Mouse (Mus musculus) limb, embryonic 10.5 days (tissue): ENCODE measurements around the gene Spsb1. TPM values are rescaled to one million over a fixed set of nuclear protein-coding genes. Genes with fewer than 3 reads are reported as not detected.
A peak's percentile ranks its signal among the peaks of the same experiment; 100 is the strongest.

ENCODE experiments used
- DNase-seq: peaks from one replicate; pipeline ENCODE4 v3.0.0-alpha.2; 2017; ENCODE audit warnings: low spot score
- H3K27ac ChIP-seq: fragments of 300-500 bp; sonication (generic); 2 replicates; pipeline ENCODE4 v1.5.1; 2016; ENCODE audit warnings: mild to moderate bottlenecking
- H3K27me3 ChIP-seq: fragments of 300-500 bp; sonication (generic); 2 replicates; pipeline ENCODE4 v1.6.1; 2016; ENCODE audit warnings: low read depth, mild to moderate bottlenecking; ENCODE audit not compliant: poor library complexity, severe bottlenecking
- H3K36me3 ChIP-seq: fragments of 300-500 bp; sonication (generic); 2 replicates; pipeline ENCODE4 v1.6.1; 2016; ENCODE audit warnings: mild to moderate bottlenecking, moderate library complexity
- H3K4me1 ChIP-seq: fragments of 300-500 bp; sonication (generic); 2 replicates; pipeline ENCODE4 v1.6.1; 2016
- H3K4me3 ChIP-seq: fragments of 300-500 bp; sonication (generic); 2 replicates; pipeline ENCODE4 v1.5.1; 2016; ENCODE audit warnings: mild to moderate bottlenecking, moderate library complexity
- H3K9me3 ChIP-seq: fragments of 300-500 bp; sonication (generic); replicated peaks from 2 replicates; pipeline ENCODE4 v1.6.1; 2016; ENCODE audit warnings: mild to moderate bottlenecking
- WGBS: fragments of 180-500 bp; shearing (Covaris S2); methylation state at CpG from one replicate; pipeline ENCODE4 v1.1.7; 2016; 5-methylcytosine and 5-hydroxymethylcytosine counted together
- polyA plus RNA-seq: library from polyadenylated mRNA; unstranded; fragments of >200 nt; fragmentation: Nextera tagmentation; extraction: Ambion mirVana; gene quantifications from 2 replicates; pipeline ENCODE4 v1.2.1, GENCODE M21; 2016

The Spsb1 gene
- polyA plus RNA-seq: 13.7 and 18.8 TPM in 2 replicates

DNA sequence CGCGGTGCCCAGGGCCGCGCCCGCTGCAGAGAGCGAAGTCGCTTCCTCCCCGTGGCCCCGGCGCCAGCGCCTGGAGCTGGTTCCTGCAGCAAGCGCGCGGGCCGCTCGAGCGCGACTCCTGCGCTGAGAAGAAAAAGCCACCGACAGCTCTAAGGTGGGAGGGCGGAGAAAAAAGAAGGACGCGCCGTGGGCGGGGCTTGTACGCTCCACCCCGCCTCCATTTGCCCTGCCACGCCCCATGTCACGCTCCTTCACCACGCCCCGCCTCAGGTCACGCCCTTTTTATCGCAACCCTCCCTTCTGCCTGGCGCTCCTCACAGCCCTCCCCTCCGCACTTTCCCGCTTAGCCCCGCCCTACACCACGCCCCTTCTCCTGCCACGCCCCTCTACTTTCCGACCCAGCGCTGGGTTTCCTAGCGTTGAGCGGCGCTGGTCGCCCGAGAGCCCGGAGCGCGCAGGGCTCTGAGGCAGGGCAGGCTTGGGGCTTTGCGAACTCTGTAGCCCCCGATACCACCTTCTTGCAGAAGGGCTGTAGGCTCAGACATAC is at the start of gene Spsb1:
Gene Spsb1 (minus strand): TSS at position 151 of the 547 bp plus-strand sequence.
- peaks cover 42% of the 10 kb centered on the region for H3K27me3 ChIP-seq
- peak within 1 kb of the TSS; percentile 79 for H3K4me3 ChIP-seq
- WGBS: under 1% methylated on average over 51 of the region's 51 CpGs
- H3K27ac ChIP-seq: peak within 1 kb of the TSS; percentile 95
- H3K36me3 ChIP-seq: peaks cover 8% of the 10 kb centered on the region; the same call in 1 of the 2 replicates
- DNase-seq: peak; percentile 99
- H3K9me3 ChIP-seq: no peaks in the 10 kb centered on the region
- H3K4me1 ChIP-seq: peaks cover 51% of the 10 kb centered on the region

DNA sequence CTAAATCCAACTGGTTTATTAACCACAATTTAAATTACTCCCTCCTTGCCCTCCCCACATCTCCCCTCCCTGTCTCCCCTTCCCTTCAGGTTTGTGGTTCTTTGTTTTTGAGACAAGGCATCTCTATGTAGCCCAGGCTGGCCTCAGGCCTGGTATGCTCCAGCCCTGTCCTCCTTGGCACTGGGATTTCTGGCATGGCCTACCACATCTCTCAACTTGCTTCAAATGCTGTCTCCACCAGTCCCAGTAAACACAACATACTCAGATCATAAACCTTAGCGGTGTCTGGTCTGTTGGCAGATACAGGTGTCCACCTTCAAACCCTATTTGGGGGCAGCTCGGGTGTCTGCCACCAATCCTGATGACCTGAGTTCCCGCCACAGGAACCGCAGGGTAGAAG is 48.8 kb upstream of the Spsb1 start:
- H3K27ac ChIP-seq: 0 out of 2 replicates have a peak overlapping the region, but pooled peaks have one; percentile 26
- H3K36me3 ChIP-seq: no peaks in the 10 kb centered on the region
- H3K4me1 ChIP-seq: peaks cover 57% of the 10 kb centered on the region
- no peak overlapping the region for H3K4me3 ChIP-seq
- 82% methylated on average over 4 of the region's 4 CpGs for WGBS
- no peaks in the 10 kb centered on the region for H3K27me3 ChIP-seq
- no peaks in the 10 kb centered on the region for H3K9me3 ChIP-seq
- no peak for DNase-seq

DNA sequence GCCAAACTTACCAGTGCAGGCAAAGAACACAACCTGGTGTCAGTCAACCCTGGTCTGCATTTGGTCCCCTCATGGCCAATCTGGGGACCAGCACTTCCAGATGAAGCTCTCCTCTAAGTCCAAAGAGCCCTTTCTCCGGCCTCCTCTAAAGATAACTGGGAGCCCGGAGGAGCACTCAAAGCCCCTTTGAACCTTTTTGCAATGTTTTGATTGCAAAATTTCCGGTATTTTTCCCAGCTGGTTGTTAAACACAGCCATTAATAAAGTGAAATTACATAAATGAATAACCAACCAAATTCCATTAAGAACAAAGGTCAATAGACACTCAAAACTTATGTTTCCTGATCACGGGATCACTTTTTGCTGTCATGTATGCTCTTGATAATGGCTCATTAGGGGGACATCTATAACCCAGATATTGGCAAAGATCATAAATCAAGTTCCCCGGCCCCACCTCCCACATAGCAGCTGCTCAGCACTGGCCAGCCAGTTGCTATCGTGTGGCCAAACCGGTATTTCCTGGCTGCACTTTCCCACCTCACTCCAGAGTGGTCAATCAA is 48.3 kb upstream of the Spsb1 start:
- H3K36me3 ChIP-seq: no peaks in the 10 kb centered on the region
- DNase-seq: no peak
- WGBS: 56% methylated on average over 7 of the region's 7 CpGs
- H3K27ac ChIP-seq: 0 out of 2 replicates have a peak overlapping the region, but pooled peaks have one; percentile 26
- peaks cover 58% of the 10 kb centered on the region for H3K4me1 ChIP-seq
- no peaks in the 10 kb centered on the region for H3K27me3 ChIP-seq
- no peaks in the 10 kb centered on the region for H3K9me3 ChIP-seq
- no peak overlapping the region for H3K4me3 ChIP-seq

DNA sequence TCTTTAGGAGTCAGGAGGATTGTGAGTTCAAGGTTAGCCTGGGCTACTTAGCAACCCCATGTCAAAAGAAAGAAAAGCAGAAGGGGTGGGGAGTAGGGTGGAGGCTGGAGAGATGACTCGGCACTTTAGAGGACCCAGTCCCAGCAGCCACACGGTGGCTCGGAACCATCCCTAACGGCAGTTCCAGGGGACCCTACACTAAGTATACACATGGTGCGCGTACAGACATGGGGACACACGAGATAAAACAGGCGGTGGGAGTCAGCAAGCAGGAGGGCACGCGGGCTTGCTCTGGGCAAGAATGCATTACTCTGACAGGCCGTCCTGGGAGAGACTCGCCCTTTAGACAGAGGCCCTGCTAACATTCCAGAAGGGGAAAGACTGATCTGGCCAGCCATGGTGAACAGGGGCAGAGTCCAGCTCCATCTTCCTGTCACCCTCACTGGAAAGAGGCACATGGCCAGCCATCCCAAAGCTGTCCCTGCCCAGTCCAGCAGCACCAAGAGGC is 47.2 kb upstream of the Spsb1 start:
- H3K9me3 ChIP-seq: no peaks in the 10 kb centered on the region
- H3K4me1 ChIP-seq: peaks cover 58% of the 10 kb centered on the region
- no peak for DNase-seq
- no peaks in the 10 kb centered on the region for H3K27me3 ChIP-seq
- peak overlapping the region; percentile 71 for H3K27ac ChIP-seq
- no peak overlapping the region for H3K4me3 ChIP-seq
- 72% methylated on average over 12 of the region's 12 CpGs for WGBS
- no peaks in the 10 kb centered on the region for H3K36me3 ChIP-seq

DNA sequence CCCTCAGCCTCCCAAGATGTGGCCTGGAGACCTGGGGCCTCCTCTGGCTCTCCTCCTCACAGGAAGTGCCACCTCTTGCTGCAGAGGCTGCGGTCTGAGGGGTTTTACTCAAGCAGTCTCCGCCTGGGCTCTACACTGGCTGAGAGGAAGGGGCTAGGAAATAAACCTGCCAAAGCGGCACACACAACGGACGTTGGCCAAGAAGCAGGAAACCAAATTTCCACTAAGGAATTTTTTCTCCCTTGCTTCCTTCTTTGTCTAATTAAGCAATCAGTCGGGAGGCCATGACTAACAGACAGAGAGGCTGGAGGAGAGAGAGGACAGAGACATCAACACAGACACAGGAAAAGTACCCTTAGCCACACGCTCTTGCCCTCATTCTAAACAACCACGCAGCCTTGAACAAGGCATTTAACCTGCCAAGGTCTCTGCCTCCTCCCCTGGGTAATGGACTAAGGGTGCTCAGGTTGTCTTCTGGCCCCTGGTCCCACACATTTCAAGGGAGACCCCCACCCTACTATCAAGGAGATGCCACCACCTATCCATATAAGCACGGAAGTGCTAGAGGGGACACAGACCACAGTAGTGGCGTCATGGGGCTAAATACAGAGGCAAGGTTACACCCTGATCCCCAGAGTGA is 46.5 kb upstream of the Spsb1 start:
- Histone ChIP-seq H3K9me3 (no peaks in the 10 kb centered on the region), H3K4me1 (peaks cover 56% of the 10 kb centered on the region), H3K27me3 (no peaks in the 10 kb centered on the region), H3K27ac (peak overlapping the region; percentile 71), H3K36me3 (no peaks in the 10 kb centered on the region), H3K4me3 (no peak overlapping the region)
- DNase-seq: no peak
- WGBS: 54% methylated on average over 10 of the region's 10 CpGs

DNA sequence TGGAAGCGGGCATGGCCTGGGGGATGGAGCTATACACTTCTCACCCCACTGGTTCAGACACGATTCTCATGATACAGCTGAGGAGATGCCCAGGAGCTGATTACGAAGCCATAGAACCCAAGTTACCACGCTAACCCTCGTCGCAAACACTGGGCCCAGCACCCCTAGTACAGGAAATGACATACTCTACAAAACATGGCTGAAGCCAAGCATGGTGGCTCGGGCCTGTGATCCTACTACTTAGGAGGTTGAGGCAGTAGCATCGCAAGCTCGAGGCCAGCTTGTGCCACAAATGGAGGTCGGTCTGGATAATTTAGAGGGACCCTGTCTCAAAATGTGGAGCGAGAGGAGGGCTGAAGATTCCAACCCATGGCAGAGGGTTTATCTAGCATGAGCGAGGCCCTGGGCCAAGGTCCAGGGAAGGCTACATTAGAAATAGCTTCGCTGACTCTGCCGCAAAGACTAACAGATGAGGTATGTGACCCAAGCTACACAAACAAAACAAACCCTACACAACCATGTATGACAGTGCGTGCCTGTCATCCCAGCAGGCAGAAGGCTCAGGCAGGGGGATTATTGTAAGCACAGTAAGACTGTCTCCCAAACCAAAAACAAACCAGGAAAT is 45.2 kb upstream of the Spsb1 start:
- H3K4me1 ChIP-seq: peaks cover 56% of the 10 kb centered on the region
- 91% methylated on average over 15 of the region's 15 CpGs for WGBS
- DNase-seq: no peak

DNA sequence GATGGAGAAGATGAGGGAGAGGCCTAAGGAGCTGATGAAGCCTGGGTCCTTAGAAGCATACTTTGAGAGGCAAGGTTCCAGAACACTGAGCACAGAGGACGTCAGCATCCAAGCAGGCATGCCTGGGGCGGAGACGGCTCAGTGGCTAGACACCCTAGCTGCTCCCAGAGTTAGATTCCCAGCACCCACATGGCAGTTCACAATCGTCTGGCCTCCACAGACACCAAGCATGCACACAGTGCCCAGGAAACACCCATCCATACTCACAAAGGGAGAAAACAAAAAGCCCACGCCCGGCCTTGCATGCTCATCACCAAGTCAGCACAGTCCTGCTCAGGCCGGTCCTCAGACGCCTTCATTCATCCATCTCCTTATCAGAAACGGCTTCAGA is 44.7 kb upstream of the Spsb1 start:
- no peaks in the 10 kb centered on the region for H3K36me3 ChIP-seq
- H3K9me3 ChIP-seq: no peaks in the 10 kb centered on the region
- H3K4me3 ChIP-seq: no peak overlapping the region
- peaks cover 56% of the 10 kb centered on the region for H3K4me1 ChIP-seq
- no peak for DNase-seq
- 0 out of 2 replicates have a peak overlapping the region, but pooled peaks have one; percentile 4 for H3K27ac ChIP-seq
- no peaks in the 10 kb centered on the region for H3K27me3 ChIP-seq
- 87% methylated on average over 9 of the region's 9 CpGs for WGBS

More for the DNA sequence above, 45.2 kb upstream of the Spsb1 start:
- Histone ChIP-seq H3K9me3 (no peaks in the 10 kb centered on the region), H3K4me3 (no peak overlapping the region), H3K27me3 (no peaks in the 10 kb centered on the region), H3K36me3 (no peaks in the 10 kb centered on the region), H3K27ac (0 out of 2 replicates have a peak overlapping the region, but pooled peaks have one; percentile 4)

DNA sequence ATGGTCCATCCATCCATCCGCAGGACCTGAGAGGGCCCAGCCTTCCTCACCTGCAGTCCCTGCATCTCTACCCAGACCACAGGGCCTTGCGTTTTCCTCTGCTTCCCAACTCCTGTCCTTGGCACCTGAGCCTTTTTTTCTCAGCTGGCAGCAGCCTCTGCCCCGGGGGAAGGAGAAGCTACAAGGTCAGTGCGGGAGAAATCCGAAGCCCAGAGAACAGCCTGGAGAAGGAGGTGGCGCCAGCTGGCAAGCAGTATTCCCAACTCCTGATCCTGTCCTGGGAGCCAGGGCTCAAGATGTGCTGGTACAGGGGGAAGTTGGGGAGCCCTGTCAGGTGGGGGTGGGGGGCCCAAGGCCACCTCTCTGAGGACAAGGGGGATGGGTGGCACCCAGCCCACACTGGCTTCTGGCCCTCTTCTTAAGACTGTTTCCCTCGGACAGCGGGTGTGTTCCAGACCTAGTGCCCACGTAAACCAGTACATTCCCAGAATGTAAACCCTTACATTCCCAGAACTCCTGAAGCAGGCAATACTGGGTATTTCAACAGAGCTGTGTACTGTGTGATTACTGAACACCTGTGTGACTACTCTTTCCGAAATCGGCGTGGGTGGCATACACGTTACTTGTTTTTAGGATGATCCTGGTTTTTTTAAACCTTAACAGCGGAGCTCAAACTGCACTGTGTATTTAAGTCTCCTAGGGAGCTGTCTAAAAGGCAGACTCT is 44.1 kb upstream of the Spsb1 start:
- no peaks in the 10 kb centered on the region for H3K27me3 ChIP-seq
- no peak overlapping the region for H3K4me3 ChIP-seq
- no peaks in the 10 kb centered on the region for H3K36me3 ChIP-seq
- no peak for DNase-seq
- H3K27ac ChIP-seq: no peak overlapping the region
- WGBS: 88% methylated on average over 14 of the region's 14 CpGs
- H3K9me3 ChIP-seq: no peaks in the 10 kb centered on the region
- peaks cover 54% of the 10 kb centered on the region for H3K4me1 ChIP-seq

DNA sequence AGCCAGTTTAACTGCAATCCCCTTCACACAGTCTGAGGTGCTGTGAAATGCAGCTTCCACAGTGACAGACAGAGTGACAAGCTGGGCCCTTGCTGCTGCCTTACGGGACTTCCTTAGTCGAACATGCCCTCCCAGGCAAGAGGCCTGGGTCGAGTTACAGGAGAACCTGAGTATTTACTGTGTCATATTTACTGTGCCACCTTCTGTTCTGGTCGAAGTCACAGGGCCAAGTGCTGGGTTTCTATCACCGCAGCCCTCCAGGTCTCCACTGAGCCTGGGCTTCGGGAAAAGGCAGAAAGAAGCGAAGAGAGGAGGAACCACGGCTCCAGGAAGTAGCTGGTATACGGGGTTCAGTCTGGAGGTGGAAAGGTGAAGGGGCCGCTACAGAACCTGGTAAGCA is 43.2 kb upstream of the Spsb1 start:
- H3K4me1 ChIP-seq: peaks cover 44% of the 10 kb centered on the region
- WGBS: 64% methylated on average over 10 of the region's 10 CpGs

DNA sequence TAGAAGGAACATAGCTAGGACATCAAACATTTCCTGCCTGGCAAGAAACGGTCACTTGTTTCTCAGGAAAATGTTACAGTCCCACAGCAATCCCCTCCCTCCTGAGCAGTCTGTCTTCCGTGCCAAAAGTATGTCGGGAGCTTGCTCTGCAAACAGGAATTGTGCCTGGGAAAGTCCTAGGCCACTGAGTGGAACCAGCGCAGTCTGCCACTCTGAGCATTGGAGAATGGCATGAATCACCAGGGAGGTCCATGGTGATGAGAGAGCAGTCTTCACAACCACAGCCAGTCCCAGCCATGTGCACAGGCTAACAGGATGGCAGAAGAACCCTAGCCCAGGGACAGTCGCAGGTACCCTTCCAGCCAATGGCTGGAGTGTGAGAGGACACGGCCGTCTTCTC is 41.6 kb upstream of the Spsb1 start:
- Histone ChIP-seq H3K4me1 (peaks cover 44% of the 10 kb centered on the region), H3K9me3 (no peaks in the 10 kb centered on the region), H3K27ac (no peak overlapping the region), H3K4me3 (no peak overlapping the region), H3K27me3 (0 out of 2 replicates have a peak, but pooled peaks cover 8% of the 10 kb centered on the region), H3K36me3 (no peaks in the 10 kb centered on the region)
- 89% methylated on average over 7 of the region's 7 CpGs for WGBS
- DNase-seq: no peak

More for the DNA sequence above, 43.2 kb upstream of the Spsb1 start:
- H3K4me3 ChIP-seq: no peak overlapping the region
- no peaks in the 10 kb centered on the region for H3K36me3 ChIP-seq
- no peak for DNase-seq
- peak overlapping the region; percentile 37; the same call in 1 of the 2 replicates for H3K27ac ChIP-seq
- H3K9me3 ChIP-seq: no peaks in the 10 kb centered on the region
- H3K27me3 ChIP-seq: no peaks in the 10 kb centered on the region

DNA sequence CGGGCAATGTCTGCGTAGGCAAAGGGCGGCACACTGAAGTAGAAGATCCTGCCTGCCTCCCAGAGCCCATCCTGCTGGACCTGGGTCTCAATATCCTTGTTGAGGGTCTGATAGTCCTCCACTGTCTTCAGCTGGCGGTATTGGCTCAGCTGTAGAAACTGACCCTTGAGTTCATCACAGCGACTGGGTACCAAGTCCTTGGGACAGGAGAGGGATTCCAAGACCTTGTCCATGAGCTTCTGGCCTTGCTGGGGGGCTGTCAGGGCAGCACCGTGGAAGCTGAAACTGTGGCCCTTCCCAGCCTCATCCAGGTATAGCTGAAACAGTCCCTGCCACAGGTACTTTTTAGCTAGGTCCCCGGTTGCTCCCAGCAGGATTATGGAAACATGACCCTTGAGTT is 41.1 kb upstream of the Spsb1 start:
- H3K27ac ChIP-seq: no peak overlapping the region
- no peaks in the 10 kb centered on the region for H3K36me3 ChIP-seq
- no peak for DNase-seq
- H3K4me3 ChIP-seq: no peak overlapping the region
- no peaks in the 10 kb centered on the region for H3K9me3 ChIP-seq
- H3K27me3 ChIP-seq: 0 out of 2 replicates have a peak, but pooled peaks cover 8% of the 10 kb centered on the region
- H3K4me1 ChIP-seq: peaks cover 44% of the 10 kb centered on the region
- 88% methylated on average over 7 of the region's 7 CpGs for WGBS

DNA sequence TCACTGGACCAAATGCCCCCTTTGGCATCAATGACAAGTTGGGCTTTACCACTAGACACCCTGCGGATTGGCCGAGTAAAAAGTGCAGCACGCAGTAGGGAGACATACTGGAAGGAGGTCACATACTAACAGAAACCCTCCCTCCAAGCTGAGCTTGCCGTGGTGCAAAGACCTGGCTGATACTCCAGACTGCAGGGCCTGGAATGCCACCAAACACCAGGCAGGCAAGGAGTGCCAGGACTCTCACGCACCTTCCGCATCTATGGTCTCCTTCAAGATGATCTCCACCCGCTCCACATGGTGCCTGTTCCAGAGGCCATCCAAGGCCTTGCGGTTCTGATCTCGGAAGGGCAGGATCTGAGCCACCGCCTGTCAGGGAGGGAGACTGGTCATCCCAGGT is 39.4 kb upstream of the Spsb1 start:
- Histone ChIP-seq H3K27ac (no peak overlapping the region), H3K9me3 (no peaks in the 10 kb centered on the region), H3K4me3 (no peak overlapping the region), H3K27me3 (peaks cover 17% of the 10 kb centered on the region; the same call in 1 of the 2 replicates), H3K4me1 (peaks cover 49% of the 10 kb centered on the region), H3K36me3 (no peaks in the 10 kb centered on the region)
- DNase-seq: no peak
- 91% methylated on average over 10 of the region's 10 CpGs for WGBS
